Mouse (Mus musculus) frontal cortex, postnatal 25 days (tissue): ENCODE data around the gene Card19.
A peak's percentile ranks its signal among the peaks of the same experiment; 100 is the strongest.

ENCODE experiments used
- DNase-seq, 2 experiments: peaks; one replicate each; pipeline ENCODE4 v3.0.0; 2022; ENCODE audit warnings: low spot score in 2 of 2

Gene Card19

DNA sequence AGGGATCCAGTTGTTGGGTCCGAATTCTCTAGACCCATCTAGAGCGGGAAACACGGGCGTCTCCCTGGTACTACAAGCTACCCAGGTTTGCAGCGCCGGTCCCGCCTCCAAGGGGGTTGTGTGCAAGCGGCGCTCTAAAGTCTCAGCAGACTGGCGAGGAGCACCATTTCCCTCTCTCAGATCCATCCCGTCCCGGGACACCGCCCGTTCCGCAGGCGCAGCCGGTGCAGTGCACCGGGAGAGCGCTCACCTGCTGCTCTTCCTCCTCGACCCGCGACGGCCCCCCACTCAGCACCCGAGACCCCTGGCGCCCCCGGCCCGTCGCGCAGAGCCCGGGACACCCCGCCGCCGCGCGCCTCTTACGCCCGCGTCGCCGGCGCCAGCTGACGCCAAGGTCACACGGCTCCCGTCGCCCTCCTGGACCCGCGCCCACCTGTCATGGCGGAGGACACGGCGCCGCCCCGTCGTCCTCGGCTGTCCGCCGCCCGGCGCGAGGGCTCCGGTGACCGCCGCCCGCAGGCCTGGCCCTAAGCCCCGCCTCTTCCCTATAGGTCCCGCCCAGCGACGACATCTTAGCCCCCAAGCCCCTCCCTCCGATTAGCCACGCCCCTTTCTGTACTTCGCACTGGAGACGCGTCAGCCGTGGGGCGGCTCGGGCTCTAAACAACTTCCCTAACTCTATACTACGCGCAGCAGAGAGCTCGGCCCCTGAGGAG is at the start of gene Card19:
TSS of gene Card19 (minus strand) at position 534 of the 716 bp plus-strand sequence.
- peak; percentile 72 to 85 for DNase-seq

DNA sequence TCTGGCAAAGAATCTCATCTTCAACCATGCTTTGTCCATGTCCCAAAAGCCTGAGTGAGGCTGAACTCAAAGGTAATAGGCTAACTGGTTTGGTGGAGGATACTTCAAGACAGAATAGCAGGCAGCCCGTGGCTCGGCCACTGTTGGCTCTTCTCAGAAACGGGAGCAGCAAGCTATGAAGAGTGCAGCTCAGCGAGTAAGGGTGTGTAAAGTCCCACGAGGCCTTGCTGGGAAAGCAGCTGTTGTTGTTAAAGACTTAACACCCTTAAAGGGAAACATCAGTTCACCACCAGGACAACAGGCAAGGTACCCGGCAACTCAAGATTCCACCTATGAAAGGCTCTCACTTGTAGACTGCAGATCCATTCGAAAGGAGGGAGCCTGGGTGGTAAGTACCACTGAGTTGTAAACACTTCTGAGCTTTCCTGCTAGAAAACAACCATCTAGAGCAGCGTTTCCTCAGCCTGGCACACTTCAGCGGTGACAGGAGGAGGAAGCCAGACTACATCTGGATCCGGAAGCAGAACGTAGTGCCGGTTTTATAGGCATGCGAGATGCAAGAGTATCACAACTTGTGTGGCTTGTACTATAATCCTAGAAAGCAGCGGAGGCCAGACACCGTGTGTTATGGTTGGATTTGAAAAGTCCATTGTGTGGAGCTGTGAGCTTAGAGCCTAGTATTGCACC is 44.3 kb upstream of the Card19 start:
- no peak for DNase-seq

DNA sequence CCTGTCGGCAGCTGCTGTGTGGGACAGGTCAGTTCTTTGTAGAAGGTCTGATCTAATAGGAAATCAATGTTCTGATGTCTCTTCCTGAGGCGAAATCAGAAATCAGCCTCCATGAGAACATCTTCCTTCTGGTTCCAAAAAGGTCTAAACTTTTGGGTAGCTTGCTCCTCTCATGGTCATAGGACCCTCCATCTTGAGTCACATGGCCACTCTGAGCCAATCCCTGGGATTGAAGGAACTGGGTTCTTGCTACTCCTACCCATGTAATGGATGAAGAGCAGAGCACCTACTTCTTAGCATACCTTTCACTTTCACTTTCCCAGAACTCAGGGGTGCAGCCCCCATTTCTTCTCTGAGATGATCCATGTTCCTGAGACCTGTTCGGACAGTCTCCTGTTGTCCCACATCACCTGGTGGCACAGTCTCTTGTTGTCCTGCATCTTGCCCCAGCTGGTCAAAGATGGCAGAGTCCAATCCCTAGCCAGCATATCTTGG is 42.0 kb upstream of the Card19 start:
- no peak for DNase-seq

DNA sequence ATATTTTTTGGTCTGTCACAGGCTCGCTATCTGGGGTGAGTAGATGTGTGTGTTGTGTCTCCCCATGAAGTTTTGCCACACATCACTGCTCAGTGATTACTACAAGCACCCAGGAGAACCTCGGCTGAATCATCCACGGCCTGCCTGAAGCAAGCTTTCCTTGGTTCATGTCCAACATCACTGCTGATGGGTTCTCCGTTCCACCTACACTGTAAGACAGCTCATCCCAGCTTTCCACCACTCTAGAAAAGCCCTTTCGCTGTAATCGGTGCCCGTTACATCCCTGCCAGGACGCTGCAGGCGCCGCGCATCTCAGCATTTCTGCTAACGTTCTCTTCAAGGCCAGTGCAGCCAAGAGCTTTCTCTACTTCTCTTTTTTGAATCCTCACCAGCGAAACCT is 36.9 kb upstream of the Card19 start:
- DNase-seq, result peak in 1 of 2 experiments; percentile 18

DNA sequence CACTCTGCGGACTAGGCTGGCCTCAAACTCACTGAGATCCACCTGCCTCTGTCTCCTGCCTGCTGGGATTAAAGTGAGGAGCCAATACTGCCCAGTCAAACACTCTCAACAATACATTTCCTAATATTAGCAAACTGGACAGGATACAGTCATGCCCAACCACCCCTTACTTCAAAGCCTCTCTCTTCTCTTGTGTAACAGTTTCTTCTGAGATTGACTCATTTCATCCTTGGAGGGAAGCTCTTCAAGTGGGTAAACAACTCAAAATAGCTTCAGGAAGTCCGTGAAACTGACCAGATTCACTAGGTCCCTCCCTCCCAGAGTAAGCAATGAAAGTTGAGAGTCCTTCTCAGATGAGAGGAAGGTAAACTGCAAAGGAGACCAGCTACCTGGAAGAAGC is 36.3 kb upstream of the Card19 start:
- no peak for DNase-seq

DNA sequence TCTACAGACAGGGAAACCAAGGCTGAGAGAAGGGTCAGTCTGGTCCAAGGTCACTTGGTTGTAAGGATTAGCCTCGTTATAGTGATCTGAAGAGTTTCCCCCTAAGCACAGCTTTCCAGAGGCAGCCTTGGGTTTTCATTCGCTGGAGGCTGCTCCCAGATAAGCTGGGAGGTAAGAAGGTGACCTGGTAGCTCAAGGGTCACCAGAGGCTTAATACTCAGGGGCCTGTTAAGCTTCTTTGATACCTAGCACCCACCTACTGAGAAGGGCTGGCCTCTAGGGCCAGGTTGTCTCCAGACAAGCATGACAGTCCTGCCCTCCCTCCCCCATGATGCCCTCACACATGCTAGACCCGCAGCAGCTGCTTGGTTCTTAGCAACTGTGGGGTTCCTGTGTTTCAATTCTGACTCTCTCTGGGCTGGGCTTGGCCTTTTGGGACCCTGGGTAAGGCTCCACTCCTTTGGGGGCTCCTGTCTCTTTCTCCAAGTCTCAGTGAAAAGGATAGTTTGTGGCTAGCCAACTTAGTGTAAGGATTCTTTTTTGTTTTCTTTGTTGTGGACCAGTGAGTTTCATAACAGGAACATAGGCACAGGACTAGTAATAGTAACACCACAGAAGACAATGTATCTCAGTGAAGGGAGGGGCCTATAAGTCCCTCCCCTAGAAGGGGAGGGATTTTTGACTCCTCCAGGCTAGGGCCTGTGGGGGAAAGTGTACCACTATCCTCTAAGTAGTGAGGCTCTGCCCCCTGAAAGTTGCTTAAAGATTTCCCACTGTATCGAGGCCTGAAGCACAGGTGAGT is 35.1 kb upstream of the Card19 start:
- no peak for DNase-seq

DNA sequence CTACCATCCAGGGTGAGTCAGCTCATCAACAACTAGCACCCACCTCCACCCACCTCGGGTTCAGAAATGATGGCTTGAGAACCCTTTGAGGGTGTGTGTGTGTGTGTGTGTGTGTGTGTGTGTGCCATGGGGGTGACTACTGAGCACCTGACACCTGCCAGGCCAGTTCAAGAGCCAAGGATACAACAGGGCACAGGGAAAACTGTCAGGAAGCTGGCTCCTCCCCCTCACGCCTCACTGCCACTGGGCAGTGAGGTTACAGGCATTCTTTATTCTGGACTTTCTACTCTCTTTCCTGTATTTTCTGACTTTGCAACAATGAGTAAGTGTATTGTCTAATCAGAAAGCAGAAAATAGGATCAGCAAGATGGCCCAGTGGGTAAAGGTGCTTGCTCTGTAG is 33.8 kb upstream of the Card19 start:
- no peak for DNase-seq

DNA sequence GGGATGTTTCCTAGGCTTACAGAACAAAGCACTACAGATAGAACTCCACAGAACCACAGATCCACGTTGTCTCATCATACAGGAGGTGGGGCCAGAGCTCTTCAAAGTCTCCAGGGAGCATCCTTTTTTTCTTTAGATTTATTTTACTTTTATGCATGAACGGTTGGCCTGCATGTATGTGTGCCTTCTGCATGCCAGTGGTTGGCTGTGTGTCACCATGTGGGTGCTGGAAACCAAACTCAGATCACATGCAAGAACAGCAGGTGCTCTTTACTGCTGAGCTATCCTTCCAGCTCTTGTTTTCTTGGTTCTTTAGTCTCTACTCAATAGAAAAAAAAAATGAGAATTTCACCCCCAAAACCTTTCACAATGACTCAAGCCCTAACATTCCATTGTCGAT is 33.1 kb upstream of the Card19 start:
- DNase-seq, result no peak

DNA sequence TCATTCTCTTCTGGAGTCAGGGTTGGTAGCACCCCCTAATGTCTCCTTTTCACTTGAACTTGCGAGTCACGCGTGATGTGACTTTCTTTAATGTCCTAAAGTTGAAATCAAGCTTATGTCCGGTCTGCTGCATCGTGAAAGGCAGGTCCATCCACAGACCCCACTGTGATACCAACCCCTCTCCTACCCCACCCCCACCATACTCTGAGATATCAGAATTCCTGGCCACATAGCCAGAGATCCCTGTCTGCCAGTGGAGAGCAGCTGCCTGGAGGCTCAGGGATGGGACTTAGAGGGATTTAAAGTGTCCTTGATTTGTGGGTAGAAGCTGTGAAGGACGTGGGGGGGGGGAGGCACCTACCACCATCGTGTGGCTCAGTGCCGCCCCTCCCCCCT is 32.6 kb upstream of the Card19 start, which contains the start of gene Susd3:
TSS of gene Susd3 (minus strand) at position 240 of the 396 bp plus-strand sequence.
- DNase-seq, result no peak

DNA sequence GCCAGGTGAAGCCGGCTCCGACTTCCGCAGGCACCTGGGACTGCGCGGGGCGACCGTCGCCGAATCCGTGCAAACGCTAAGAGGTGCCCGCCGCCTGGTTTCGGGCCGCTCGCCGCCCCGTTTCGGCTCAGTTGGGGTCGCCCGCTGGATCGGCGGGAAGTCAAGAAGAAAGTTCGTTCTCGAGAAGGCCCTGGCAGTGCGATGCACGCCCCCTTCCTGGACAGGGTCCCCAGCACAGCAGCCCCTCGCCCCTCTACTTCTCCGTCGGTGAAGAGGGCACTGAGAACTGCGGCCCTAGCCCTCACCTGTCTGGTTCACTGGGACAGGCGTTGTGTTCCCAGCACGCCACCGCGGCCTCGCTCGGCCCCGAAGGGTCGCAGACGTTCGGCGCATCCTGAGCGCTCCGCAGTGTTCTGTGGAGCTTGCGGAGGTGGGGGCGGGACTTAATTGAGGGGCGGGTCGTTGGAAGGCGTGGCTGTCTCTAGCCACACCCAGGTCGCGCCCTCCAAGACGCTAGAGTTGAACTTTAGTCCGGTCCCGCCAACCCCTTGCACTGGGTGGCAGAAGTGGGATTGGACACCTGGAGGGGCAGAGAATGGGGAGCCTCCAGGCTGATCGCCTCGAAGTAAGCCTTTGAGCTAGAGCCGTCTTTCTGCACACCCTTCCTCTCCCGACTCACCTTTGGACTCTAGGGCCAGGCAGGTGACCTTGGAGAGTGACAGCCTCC is 32.1 kb upstream of the Card19 start:
- DNase-seq, result no peak

DNA sequence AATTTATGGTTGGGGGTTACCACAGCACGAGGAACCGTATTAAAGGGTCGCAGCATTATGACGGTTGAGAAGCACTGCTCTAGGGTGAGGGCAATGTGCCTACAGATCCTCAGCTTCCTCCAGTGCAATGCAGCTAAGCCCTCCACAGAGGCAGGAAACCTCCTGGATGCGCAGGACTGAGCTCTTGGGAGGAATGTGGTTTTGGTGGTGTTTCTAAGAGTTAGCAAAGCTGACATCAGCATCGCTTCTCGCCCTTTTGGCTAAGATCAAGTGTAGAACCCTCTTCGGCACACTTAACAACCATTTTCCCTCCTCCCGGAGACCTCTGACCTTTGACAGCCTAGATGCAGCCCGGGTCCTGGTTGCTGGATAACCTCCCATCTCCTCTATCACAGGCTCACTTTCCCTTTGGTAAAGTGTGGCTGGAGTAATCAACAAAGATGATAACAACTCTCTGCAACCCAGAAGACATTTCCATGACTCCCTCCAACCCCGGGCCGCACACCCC is 31.4 kb upstream of the Card19 start:
- DNase-seq, result no peak

DNA sequence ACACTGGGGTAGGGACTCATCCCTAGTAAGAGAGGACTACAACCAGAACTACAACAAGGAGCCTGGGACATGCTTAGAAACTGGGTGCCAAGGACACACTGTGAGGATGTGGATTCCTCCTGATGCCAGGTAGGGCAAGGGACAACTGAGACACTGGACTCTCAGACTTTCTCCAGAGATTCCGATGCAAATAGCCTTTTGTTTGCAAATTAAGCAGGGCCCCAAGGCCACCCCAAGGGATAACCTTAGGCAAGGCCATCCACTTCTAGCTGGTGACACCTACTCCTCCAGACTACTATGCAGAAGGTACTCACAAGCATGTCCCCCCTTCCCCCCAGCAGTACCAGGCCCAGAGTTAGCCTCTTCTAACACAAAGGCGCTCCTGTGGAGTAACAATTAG is 30.8 kb upstream of the Card19 start:
- no peak for DNase-seq

DNA sequence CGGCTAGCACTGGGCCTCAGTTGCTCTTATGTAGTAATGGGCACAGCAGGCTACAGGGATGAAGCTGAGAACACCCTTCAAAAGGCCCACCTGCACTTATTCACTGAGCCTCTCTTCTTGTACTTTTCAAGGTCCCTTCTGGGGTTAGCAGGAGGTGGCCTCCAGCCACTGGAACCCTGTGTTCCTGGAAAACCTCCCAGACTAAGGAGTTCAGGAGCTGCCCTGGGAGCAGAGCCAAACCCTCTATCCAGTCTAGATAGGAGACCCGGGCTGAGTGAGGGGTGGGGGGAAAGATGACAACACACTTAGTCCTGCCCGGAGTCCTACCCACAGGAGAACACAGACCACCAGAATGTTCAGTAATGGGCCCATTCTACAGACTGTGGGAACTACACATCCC is 30.2 kb upstream of the Card19 start:
- DNase-seq, result no peak

DNA sequence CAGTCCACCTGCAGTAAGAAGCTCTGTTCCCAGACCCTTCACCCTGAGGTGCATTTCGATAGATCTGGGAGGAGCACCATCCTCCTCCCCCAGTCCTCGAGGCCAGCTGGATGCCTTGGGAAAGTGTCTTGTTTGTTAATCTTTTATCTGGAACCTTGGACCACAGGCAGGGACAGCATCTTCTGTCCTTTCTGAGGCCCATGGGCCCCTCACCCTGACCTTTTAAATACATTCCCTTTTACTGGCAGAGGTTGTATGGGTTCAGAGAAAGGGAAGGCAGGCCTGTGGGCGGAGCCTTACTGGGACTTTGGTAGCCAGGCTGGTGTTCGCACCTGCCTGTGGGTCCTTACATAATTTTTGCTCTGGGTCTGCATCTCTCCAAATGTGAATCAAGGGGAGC is 29.4 kb upstream of the Card19 start:
- DNase-seq, result no peak

DNA sequence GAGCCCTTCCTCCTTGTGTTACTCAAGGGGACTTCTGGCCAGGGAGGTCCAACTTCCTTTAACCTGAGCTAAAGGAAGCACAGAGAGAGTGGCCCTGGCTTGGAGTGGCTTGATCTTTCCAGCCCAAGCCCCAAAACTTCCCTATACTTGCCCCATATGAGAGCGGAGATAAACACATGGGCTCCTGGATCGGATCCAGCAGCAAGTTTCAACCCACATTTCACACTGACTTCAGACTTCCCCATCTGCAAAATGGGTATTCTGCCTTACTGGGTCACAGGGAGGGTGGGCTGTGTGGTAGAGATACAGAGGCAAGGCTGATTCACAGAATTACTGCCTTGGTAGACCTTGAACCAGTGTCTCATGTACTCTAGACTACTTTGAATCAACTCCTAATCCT is 27.7 kb upstream of the Card19 start:
- no peak for DNase-seq

DNA sequence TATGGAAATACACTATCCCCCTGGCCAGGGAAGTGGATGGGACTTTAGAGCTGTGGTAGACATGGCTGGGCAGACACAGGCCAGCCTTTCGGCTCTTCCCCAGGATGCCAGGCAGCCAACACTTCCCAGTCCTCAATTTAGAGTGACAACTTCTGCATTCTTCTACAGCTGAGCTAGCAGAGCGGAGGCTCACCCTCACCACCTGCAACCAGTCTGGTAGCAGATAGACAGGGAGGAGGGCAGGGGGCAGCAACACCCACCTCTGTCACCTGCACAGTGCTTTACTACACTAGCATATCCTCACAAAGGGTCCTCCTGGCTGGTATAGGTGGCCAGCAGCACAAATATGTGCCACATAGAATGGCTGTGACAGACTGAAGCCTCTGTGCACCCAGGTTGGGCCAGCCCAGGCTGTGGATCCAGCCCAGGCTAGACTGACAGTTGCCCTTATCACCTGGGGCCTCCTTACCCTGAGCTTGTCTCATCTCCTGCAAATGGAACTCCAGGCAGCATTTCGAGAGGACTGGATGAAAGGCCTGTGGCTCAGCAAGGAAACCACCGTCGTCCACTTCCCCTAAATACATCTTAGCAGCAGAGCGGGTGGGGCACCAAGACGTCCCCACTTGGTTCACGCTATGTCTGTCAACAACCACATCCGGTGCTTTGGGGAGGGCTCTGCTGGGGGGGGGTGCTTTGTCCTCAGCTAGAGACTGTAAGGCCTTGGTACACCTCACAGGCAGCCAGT is 26.7 kb upstream of the Card19 start:
- DNase-seq, result no peak

DNA sequence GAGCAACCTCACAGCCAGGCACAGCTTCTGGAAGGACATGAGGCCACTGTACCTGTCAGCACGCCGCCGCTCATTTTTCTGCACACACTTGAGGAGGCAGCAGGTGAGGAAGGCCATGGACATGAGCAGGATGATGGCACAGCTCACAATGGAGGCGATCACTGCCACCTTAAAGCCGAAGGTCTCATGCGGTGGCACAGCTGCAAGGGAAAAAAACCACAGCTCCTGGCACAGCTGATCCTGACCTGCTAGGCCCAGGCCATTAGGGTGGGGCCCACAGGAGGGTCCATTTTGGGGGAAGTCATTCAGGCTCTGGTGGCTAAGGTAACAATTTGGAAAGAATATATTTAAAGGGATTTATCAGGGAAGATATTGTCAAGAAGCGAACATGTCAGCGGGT is 22.9 kb upstream of the Card19 start:
- DNase-seq, result no peak

DNA sequence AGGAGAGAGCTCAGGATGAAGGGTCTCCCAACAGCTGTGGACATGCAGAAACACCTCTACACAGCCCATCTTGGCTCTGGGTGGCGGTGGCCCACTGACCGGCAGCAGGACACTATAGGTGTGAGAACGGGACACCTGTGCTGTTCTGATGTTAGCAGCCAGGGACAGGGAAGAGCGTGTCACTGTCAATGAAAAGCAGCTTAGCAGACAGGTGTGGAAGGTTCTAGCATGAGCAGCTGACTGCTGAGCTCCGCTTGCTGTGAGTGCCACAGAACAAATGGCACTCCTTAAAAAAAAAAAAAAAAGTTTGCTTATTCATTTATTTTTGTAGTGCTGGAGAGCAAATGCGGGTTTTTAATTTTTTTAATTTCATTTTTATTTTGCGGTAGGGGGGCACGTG is 21.8 kb upstream of the Card19 start:
- no peak for DNase-seq

DNA sequence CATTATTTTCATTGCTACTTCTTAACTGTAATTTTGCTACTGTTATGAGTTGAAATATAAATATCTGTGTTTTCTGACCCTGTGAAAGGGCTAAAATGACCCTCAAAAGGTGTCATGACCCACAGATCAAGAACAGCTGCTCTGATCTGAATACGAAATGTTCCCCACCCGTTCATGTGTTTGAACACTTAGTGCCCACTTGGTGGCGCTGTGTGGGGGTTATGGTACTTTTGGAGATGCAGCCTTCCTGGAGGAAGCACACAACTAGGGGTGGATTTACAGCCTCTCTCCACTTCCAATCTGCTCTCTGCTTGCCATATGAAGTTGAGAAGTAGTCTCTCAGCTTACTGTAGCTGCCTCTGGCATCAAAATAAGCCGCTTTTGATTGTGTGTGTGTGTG is 18.9 kb upstream of the Card19 start:
- DNase-seq, result no peak

DNA sequence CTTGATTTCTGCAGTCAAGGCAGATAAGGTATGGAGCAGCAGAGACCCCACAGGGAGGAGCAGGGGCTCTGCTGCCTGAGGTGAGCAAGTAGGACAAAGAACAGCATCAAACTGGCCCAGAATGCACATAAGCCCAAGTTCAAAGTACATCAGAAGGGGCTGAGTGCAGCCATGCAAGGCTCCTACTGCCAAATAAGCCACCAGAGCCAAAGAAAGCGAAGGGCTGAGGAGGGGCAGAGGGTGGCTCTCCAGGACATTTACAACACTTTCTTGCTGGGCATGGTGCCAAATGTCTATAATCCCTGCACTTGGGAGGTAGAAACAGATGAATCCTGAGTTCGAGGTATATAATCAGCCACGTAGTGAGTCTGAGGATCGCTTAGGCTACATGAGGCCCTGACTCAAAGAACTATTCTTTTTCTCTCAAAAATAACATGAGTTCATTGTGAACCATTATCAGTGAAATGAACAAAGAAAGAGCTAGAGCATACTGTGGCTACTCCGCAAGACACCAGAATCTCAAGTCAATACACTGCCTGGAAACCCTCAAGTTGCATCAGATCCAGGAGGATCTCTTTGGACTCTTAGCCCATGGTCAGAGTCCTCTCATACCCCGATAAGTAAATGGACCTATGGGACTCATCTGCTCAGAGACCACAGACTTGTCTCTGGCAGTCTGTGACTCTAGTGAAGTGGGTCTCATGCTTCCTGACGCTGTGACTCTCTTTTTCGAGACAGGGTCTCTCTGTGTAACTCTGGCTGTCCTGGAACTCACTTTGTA is 18.1 kb upstream of the Card19 start:
- no peak for DNase-seq
